Mouse (Mus musculus) CH12.LX (cell line): ENCODE measurements at regions not wholly inside any gene's neighbourhood (a gene's known extent, or its start where the extent isn't known, plus 50 kb on each side); places are given as distances from the start of the nearest gene placed in this dataset.

Experiments
- DNase-seq: peaks from one replicate; pipeline ENCODE4 v3.0.0-alpha.2; 2013; ENCODE audit errors: extremely low read depth
- H3K27ac ChIP-seq: 2 replicates; pipeline ENCODE4 v1.5.1; 2012; ENCODE audit warnings: low read depth, mild to moderate bottlenecking, control low read depth, moderate library complexity; ENCODE audit not compliant: insufficient read depth
- H3K27me3 ChIP-seq: replicated peaks from 2 replicates; pipeline ENCODE3; 2012; ENCODE audit warnings: inconsistent platforms
- H3K36me3 ChIP-seq, 2 experiments: replicated peaks in 1 of 2; 2 replicates each; pipeline versions ENCODE3 to v1.6.1; 2012; ENCODE audit warnings: inconsistent platforms in 1 of 2, low read length in 1 of 2, mild to moderate bottlenecking in 1 of 2, mixed read lengths in 1 of 2, moderate library complexity in 1 of 2; ENCODE audit not compliant: control insufficient read depth in 1 of 2, insufficient read depth in 1 of 2
- H3K4me1 ChIP-seq, 2 experiments: 2 replicates each; pipeline ENCODE4 v1.6.1; 2012; ENCODE audit warnings: inconsistent platforms in 1 of 2, moderate library complexity in 1 of 2; ENCODE audit not compliant: insufficient read depth in 2 of 2, control insufficient read depth in 1 of 2
- H3K4me2 ChIP-seq: 2 replicates; pipeline ENCODE4 v1.6.1; 2012; ENCODE audit warnings: low read depth, mild to moderate bottlenecking, control low read depth; ENCODE audit not compliant: poor library complexity, insufficient read depth, severe bottlenecking
- H3K4me3 ChIP-seq, 3 experiments: fragments of 150-350 bp in 1 of 3; sonication (generic) in 1 of 3; replicated peaks in 1 of 3; 2 replicates each; pipeline versions ENCODE3 to v1.5.1; 2011 to 2012; ENCODE audit warnings: low read depth in 2 of 3, low read length in 2 of 3, mild to moderate bottlenecking in 2 of 3, moderate library complexity in 2 of 3, control low read depth in 1 of 3, improper control_type of control experiment in 1 of 3, inconsistent platforms in 1 of 3, mixed read lengths in 1 of 3; ENCODE audit not compliant: poor library complexity in 1 of 3
- H3K79me2 ChIP-seq: replicated peaks from 2 replicates; pipeline ENCODE4 v1.6.1; 2012; ENCODE audit warnings: mild to moderate bottlenecking, moderate library complexity; ENCODE audit not compliant: control insufficient read depth, poor library complexity, insufficient read depth, severe bottlenecking; ENCODE audit errors: extremely low read depth
- H3K9ac ChIP-seq: 2 replicates; pipeline ENCODE4 v1.6.1; 2012; ENCODE audit warnings: low read depth, mild to moderate bottlenecking, control low read depth, moderate library complexity; ENCODE audit not compliant: insufficient read depth
- H3K9me3 ChIP-seq: replicated peaks from 2 replicates; pipeline ENCODE3; 2012; ENCODE audit warnings: low read length, inconsistent platforms, mixed read lengths
- BHLHE40 ChIP-seq: IDR thresholded peaks from 2 replicates; pipeline ENCODE4 v1.6.1; 2011; ENCODE audit warnings: mild to moderate bottlenecking, low read depth, low read length, improper control_type of control experiment
- CTCF ChIP-seq, 2 experiments: IDR thresholded peaks in 1 of 2; conservative IDR thresholded peaks in 1 of 2; 2 replicates each; pipeline ENCODE4 v1.5.1; 2011 to 2012; ENCODE audit warnings: low read depth in 2 of 2, low read length in 2 of 2, improper control_type of control experiment in 1 of 2, inconsistent platforms in 1 of 2, mild to moderate bottlenecking in 1 of 2, moderate library complexity in 1 of 2
- ELF1 ChIP-seq: IDR thresholded peaks from 2 replicates; pipeline ENCODE4 v1.6.1; 2014; ENCODE audit warnings: low read depth, mild to moderate bottlenecking, inconsistent platforms, low read length, improper control_type of control experiment
- EP300 ChIP-seq: IDR thresholded peaks from 2 replicates; pipeline ENCODE4 v1.6.1; 2011; ENCODE audit warnings: low read length, improper control_type of control experiment
- GABPA ChIP-seq: IDR thresholded peaks from 2 replicates; pipeline ENCODE4 v1.6.1; 2012; ENCODE audit warnings: low read depth, low read length, improper control_type of control experiment, inconsistent platforms; ENCODE audit not compliant: insufficient replicate concordance
- HCFC1 ChIP-seq: IDR thresholded peaks from 2 replicates; pipeline ENCODE4 v1.6.1; 2012; ENCODE audit warnings: low read depth, mild to moderate bottlenecking, inconsistent platforms, low read length, improper control_type of control experiment
- JUN ChIP-seq: IDR thresholded peaks from 2 replicates; pipeline ENCODE4 v1.6.1; 2011; ENCODE audit warnings: low read depth, mild to moderate bottlenecking, low read length, improper control_type of control experiment, moderate library complexity; ENCODE audit not compliant: insufficient read depth
- MEF2A ChIP-seq: IDR thresholded peaks from 2 replicates; pipeline ENCODE4 v1.6.1; 2014; ENCODE audit warnings: low read depth, mild to moderate bottlenecking, inconsistent platforms, low read length, improper control_type of control experiment, borderline replicate concordance
- MYC ChIP-seq: IDR thresholded peaks from 2 replicates; pipeline ENCODE4 v1.6.1; 2011; ENCODE audit warnings: low read depth, mild to moderate bottlenecking, improper control_type of control experiment, low read length
- POLR2AphosphoS2 ChIP-seq: IDR thresholded peaks from 2 replicates; pipeline ENCODE4 v1.6.1; 2011; ENCODE audit warnings: low read depth, low read length, improper control_type of control experiment
- SIN3A ChIP-seq: IDR thresholded peaks from 2 replicates; pipeline ENCODE4 v1.6.1; 2012; ENCODE audit warnings: low read length, improper control_type of control experiment, inconsistent platforms
- TBP ChIP-seq: conservative IDR thresholded peaks from 2 replicates; pipeline ENCODE4 v1.6.1; 2011; ENCODE audit warnings: low read depth, low read length, improper control_type of control experiment
- TCF12 ChIP-seq: IDR thresholded peaks from 2 replicates; pipeline ENCODE4 v1.6.1; 2014; ENCODE audit warnings: low read depth, mild to moderate bottlenecking, inconsistent platforms, low read length, improper control_type of control experiment
- UBTF ChIP-seq: IDR thresholded peaks from 2 replicates; pipeline ENCODE4 v1.6.1; 2012; ENCODE audit warnings: low read depth, mild to moderate bottlenecking, inconsistent platforms, low read length, improper control_type of control experiment, moderate library complexity
- USF2 ChIP-seq: conservative IDR thresholded peaks from 2 replicates; pipeline ENCODE4 v1.6.1; 2011; ENCODE audit warnings: low read depth, low read length, improper control_type of control experiment
- dilution Hi-C: fragments of 300-500 bp; cut with MboI; formaldehyde crosslinking; loops from 2 replicates; pipeline ENCODE4 v1.14.3; 2020; ENCODE audit warnings: low sequenced_read_pairs; ENCODE audit not compliant: extremely low pct_unique_long_range_greater_than_20kb, extremely low pct_ligation_motif_present
- in situ Hi-C: fragments of 300-500 bp; cut with MboI; formaldehyde crosslinking; loops from 3 replicates; pipeline ENCODE4 v1.14.3; 2019; ENCODE audit warnings: low sequenced_read_pairs, low pct_ligation_motif_present, low pct_unique_long_range_greater_than_20kb, mixed read lengths

DNA sequence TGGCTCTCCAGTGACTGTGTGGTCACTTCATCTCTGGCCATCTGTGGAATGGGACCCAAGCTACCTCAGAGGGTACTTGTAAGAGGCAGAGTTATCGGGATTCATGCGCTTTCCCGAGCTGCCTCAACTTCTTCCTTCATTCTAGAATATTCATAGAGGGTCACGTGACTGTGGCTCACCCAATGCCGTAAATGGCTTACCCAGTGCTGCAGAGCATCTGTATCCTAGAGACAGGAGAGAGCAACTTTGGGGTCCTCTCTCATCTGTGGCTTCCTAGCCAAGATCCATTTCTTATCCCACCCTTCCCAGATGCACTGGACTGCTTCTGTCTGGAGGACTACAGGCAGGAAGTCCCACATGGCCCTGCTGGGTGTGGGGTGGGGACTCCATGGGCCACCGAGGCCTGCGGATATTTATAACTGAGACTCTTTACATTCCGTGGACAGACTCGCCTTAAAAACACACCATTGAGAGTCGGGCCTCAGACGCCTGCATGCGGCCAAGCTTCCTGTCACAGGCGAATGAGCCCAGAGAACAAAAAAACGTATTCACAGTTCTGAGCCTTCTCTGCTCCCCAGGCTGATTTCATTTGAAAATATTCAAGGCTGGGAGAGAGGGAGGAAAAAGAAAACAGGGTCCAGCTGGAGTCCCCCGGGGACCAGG lies 138.3 kb upstream of the Haao start:
- Histone ChIP-seq H3K36me3 (no peaks in the 10 kb centered on the region), H3K4me2 (no peak overlapping the region), H3K9me3 (no peaks in the 10 kb centered on the region), H3K4me1 (peaks cover 0 to 16% of the 10 kb centered on the region in 2 experiments; a peak in 2 of 4 replicates), H3K79me2 (no peaks in the 10 kb centered on the region), H3K27ac (no peak overlapping the region), H3K9ac (no peak overlapping the region), H3K4me3 (no peak overlapping the region), H3K27me3 (peaks cover 1% of the 10 kb centered on the region)
- TF ChIP-seq POLR2AphosphoS2 = no peak
- in situ Hi-C loops = no loop called here
- dilution Hi-C loops = no loop called here
- no peak for DNase-seq

DNA sequence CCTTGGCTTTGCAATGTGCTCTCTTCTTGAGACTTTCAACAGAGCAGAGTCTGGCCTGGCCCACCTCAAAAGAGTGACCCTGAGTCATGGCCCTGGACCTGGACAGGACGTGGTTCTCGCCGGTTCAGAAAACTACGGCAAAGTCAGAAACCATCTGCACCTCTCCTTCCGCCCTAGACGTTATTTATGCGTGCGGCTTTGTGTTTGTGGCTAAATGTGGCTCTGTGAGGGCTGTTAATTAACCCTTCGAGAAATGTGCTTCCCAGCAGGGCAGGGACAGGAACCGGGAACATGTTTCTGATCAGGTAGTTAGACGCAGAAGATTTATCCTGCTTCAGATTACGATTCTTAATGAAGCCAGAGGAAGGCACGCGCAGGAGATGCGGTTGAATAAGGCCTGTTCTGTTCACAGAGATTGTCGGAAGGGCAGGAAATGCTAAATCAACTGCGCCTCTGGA lies 137.6 kb upstream of the Haao start:
- Histone ChIP-seq H3K27ac (no peak overlapping the region), H3K27me3 (peaks cover 3% of the 10 kb centered on the region), H3K9me3 (no peaks in the 10 kb centered on the region), H3K4me1 (peaks cover 0 to 13% of the 10 kb centered on the region in 2 experiments; a peak in 2 of 4 replicates), H3K36me3 (no peaks in the 10 kb centered on the region), H3K4me3 (no peak overlapping the region), H3K79me2 (no peaks in the 10 kb centered on the region), H3K4me2 (no peak overlapping the region), H3K9ac (no peak overlapping the region)
- DNase-seq = no peak
- dilution Hi-C loops (no loop called here), in situ Hi-C loops (no loop called here)
- no peak for TF ChIP-seq USF2
- no peak for TF ChIP-seq MEF2A
- no peak for TF ChIP-seq POLR2AphosphoS2
- no peak for TF ChIP-seq CTCF (conservative IDR thresholded peaks at IDR 0.05 in 1 of 2, IDR thresholded peaks at IDR 0.05 in 1 of 2; ENCODE audit: low read depth in 2 of 2, low read length in 2 of 2)
- TF ChIP-seq MYC = no peak
- TF ChIP-seq UBTF = no peak
- no peak for TF ChIP-seq EP300
- TF ChIP-seq TBP = no peak
- no peak for TF ChIP-seq GABPA
- no peak for TF ChIP-seq SIN3A
- TF ChIP-seq TCF12 = no peak
- no peak for TF ChIP-seq JUN
- no peak for TF ChIP-seq ELF1
- TF ChIP-seq HCFC1 = no peak
- no peak for TF ChIP-seq BHLHE40
